Mouse (Mus musculus) spleen, adult 2 months (tissue): ENCODE data around the gene Rims3. TPM values are rescaled to one million over a fixed set of nuclear protein-coding genes. Genes with fewer than 3 reads are reported as not detected.

Experiments used
- DNase-seq, 2 experiments: peaks; one replicate each; pipeline versions ENCODE4 v3.0.0 to v3.0.0-alpha.2; 2012 to 2021; ENCODE audit warnings: low spot score in 2 of 2, low read depth in 1 of 2
- H3K27ac ChIP-seq: fragments of 200-500 bp; 2 replicates; pipeline ENCODE4 v1.5.1; 2012; ENCODE audit warnings: low read length, inconsistent platforms; ENCODE audit not compliant: insufficient read depth
- H3K27me3 ChIP-seq: fragments of 200-500 bp; 2 replicates; pipeline ENCODE4 v1.6.1; 2012; ENCODE audit warnings: mild to moderate bottlenecking, moderate library complexity, low read length, inconsistent platforms; ENCODE audit not compliant: control insufficient read depth, insufficient read depth
- H3K36me3 ChIP-seq: fragments of 200-500 bp; 2 replicates; pipeline ENCODE4 v1.6.1; 2012; ENCODE audit warnings: mild to moderate bottlenecking, low read length, inconsistent platforms; ENCODE audit not compliant: control insufficient read depth, insufficient read depth
- H3K4me1 ChIP-seq: fragments of 200-500 bp; 2 replicates; pipeline ENCODE4 v1.6.1; 2011; ENCODE audit warnings: inconsistent platforms; ENCODE audit not compliant: control insufficient read depth, insufficient read depth, insufficient read length
- H3K4me3 ChIP-seq: fragments of 200-500 bp; 2 replicates; pipeline ENCODE4 v1.5.1; 2011; ENCODE audit warnings: mild to moderate bottlenecking, inconsistent platforms; ENCODE audit not compliant: insufficient read depth, insufficient read length; ENCODE audit errors: extremely low read depth
- CTCF ChIP-seq: fragments of 200-500 bp; IDR thresholded peaks from 2 replicates; pipeline ENCODE4 v1.5.1; 2011; ENCODE audit warnings: mild to moderate bottlenecking, inconsistent platforms; ENCODE audit not compliant: insufficient read depth, insufficient read length, insufficient replicate concordance; ENCODE audit errors: extremely low read depth
- POLR2A ChIP-seq: fragments of 200-500 bp; IDR thresholded peaks from 2 replicates; pipeline ENCODE4 v1.6.1; 2011; ENCODE audit warnings: low read depth, low read length, inconsistent platforms
- WGBS: fragments of 180-500 bp; shearing (Covaris S2); methylation state at CpG from one replicate; pipeline ENCODE4 v1.1.7; 2018; 5-methylcytosine and 5-hydroxymethylcytosine counted together
- polyA plus RNA-seq: library from polyadenylated mRNA; depleted of rRNA; stranded (reverse); fragments of >200 nt; gene quantifications from 2 replicates; pipeline ENCODE4 v1.2.3, GENCODE M21; 2012; rRNA removed

Gene Rims3
- 6.2 and 8.7 TPM in 2 replicates for polyA plus RNA-seq

GRCm38 (mm10) chr4:120854588-120855319, at the start of gene Rims3:
Gene Rims3, plus strand, starts transcription at chr4:120854816.
- TF ChIP-seq CTCF, result no peak
- Histone ChIP-seq H3K27me3 (peaks cover 6% of the 10 kb centered on the region), H3K27ac (no peak within 1 kb of the TSS), H3K36me3 (no peaks in the 10 kb centered on the region), H3K4me3 (peak within 1 kb of the TSS; percentile 56), H3K4me1 (no peaks in the 10 kb centered on the region; the same call in 1 of the 2 replicates)
- DNase-seq, result peak in 1 of 2 experiments; percentile 25
- 4% methylated on average over 68 of the region's 68 CpGs for WGBS

GRCm38 (mm10) chr4:120805816-120806215, 48.8 kb upstream of the Rims3 start:
- no peak overlapping the region for H3K4me3 ChIP-seq
- H3K4me1 ChIP-seq, result no peaks in the 10 kb centered on the region; the same call in none of the 2 replicates
- TF ChIP-seq POLR2A (no peak), CTCF (no peak)
- H3K27ac ChIP-seq, result no peak overlapping the region
- H3K27me3 ChIP-seq, result no peaks in the 10 kb centered on the region
- no peak for DNase-seq
- H3K36me3 ChIP-seq, result no peaks in the 10 kb centered on the region

- no peak overlapping the region for H3K27ac ChIP-seq
- DNase-seq, result no peak
- H3K36me3 ChIP-seq, result no peaks in the 10 kb centered on the region
- H3K27me3 ChIP-seq, result no peaks in the 10 kb centered on the region
- WGBS, result 53% methylated on average over 1 of the region's 1 CpGs
- TF ChIP-seq CTCF, result no peak
- TF ChIP-seq POLR2A, result no peak
- H3K4me3 ChIP-seq, result no peak overlapping the region
- peaks cover 13% of the 10 kb centered on the region for H3K4me1 ChIP-seq
These were observed 40.9 kb upstream of the Rims3 start for GRCm38 (mm10) chr4:120813762-120814161.

- no peaks in the 10 kb centered on the region for H3K27me3 ChIP-seq
- no peaks in the 10 kb centered on the region for H3K36me3 ChIP-seq
- H3K4me1 ChIP-seq, result peaks cover 13% of the 10 kb centered on the region
- DNase-seq, result no peak
- no peak overlapping the region for H3K4me3 ChIP-seq
- H3K27ac ChIP-seq, result peak overlapping the region; percentile 7; the same call in 1 of the 2 replicates
- no peak for TF ChIP-seq CTCF
- no peak for TF ChIP-seq POLR2A
- 64% methylated on average over 4 of the region's 4 CpGs for WGBS
These were observed 40.4 kb upstream of the Rims3 start for GRCm38 (mm10) chr4:120814171-120814570.

- Histone ChIP-seq H3K36me3 (no peaks in the 10 kb centered on the region), H3K4me3 (peak overlapping the region; percentile 54), H3K4me1 (peaks cover 13% of the 10 kb centered on the region), H3K27me3 (no peaks in the 10 kb centered on the region), H3K27ac (0 out of 2 replicates have a peak overlapping the region, but pooled peaks have one; percentile 33)
- no peak for TF ChIP-seq POLR2A
- TF ChIP-seq CTCF, result no peak
- 7% methylated on average over 4 of the region's 4 CpGs for WGBS
- DNase-seq, result no peak
These were observed 39.5 kb upstream of the Rims3 start for GRCm38 (mm10) chr4:120815163-120815562.

- peaks cover 13% of the 10 kb centered on the region for H3K4me1 ChIP-seq
- H3K27me3 ChIP-seq, result no peaks in the 10 kb centered on the region
- H3K27ac ChIP-seq, result peak overlapping the region; percentile 57; the same call in 1 of the 2 replicates
- DNase-seq, result peak; percentile 70 to 82
- no peaks in the 10 kb centered on the region for H3K36me3 ChIP-seq
- H3K4me3 ChIP-seq, result peak overlapping the region; percentile 54
- 8% methylated on average over 10 of the region's 10 CpGs for WGBS
- TF ChIP-seq CTCF, result no peak
- no peak for TF ChIP-seq POLR2A
These were observed 38.8 kb upstream of the Rims3 start for GRCm38 (mm10) chr4:120815622-120816334.

- TF ChIP-seq CTCF, result no peak
- TF ChIP-seq POLR2A, result no peak
- Histone ChIP-seq H3K36me3 (no peaks in the 10 kb centered on the region), H3K4me1 (peaks cover 13% of the 10 kb centered on the region), H3K27ac (no peak overlapping the region), H3K27me3 (no peaks in the 10 kb centered on the region), H3K4me3 (no peak overlapping the region)
- WGBS, result 60% methylated on average over 3 of the region's 3 CpGs
- DNase-seq, result no peak
These were observed 37.4 kb upstream of the Rims3 start for GRCm38 (mm10) chr4:120817002-120817774.
